Mouse (Mus musculus) T-helper 2 cell (primary cell): ENCODE measurements at regions not wholly inside any gene's neighbourhood (a gene's known extent, or its start where the extent isn't known, plus 50 kb on each side); places are given as distances from the start of the nearest gene placed in this dataset.

ENCODE experiments used
- in situ Hi-C: fragments of 300-600 bp; cut with MboI, MseI; formaldehyde crosslinking; loops from one replicate; pipeline ENCODE4 v1.15.1; 2025; ENCODE audit warnings: high pct_unique_total_duplicates

- in situ Hi-C loops, result no loop called here
Measured at GRCm38 (mm10) chr13:48083807-48084206, 177.2 kb upstream of the Id4 start.

DNA sequence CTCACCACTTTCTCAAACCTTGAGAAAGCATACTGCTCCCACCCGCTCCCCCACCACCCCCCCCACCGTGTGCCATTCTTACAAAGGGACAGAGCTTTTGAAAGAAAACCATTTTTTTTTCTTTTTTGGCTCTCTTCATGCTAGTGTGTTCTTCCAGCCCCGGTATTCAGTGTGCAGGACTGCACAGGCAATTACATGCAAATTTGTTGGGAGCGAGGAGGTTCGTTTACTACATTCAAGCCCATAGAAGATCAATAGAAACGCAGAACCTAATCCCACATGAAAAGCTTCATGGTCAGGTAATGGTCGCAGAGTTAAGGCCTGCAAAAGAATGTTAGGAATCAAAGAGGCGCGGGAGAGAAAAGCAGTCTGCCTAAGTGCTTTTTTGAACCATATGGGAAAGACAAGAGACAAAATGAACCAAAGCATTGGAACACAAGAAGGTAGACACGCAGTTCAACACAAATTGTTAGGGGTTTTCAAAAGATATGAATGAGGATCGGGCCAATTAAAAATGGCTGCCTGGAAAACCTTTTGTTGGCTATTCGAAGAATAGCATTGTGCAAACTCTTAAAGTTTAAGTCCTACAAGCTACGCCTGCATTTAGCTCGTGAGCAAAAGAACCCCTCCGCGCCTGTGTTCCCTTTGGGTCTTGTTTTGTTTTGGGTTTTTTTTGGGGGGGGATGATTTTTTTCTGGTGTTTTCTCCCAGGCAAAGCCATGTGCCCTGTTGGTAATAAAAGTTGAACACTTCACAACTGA lies 166.6 kb upstream of the Id4 start:
- in situ Hi-C loops, result no loop called here

GRCm38 (mm10) chr13:48102156-48102555 lies 158.9 kb upstream of the Id4 start:
- in situ Hi-C loops, result no loop called here

GRCm38 (mm10) chr13:48102576-48102975 lies 158.5 kb upstream of the Id4 start:
- in situ Hi-C loops, result no loop called here

GRCm38 (mm10) chr13:48104766-48105165 lies 156.3 kb upstream of the Id4 start:
- in situ Hi-C loops, result no loop called here

- in situ Hi-C loops, result no loop called here
Measured at GRCm38 (mm10) chr13:48106946-48107345, 154.1 kb upstream of the Id4 start.

DNA sequence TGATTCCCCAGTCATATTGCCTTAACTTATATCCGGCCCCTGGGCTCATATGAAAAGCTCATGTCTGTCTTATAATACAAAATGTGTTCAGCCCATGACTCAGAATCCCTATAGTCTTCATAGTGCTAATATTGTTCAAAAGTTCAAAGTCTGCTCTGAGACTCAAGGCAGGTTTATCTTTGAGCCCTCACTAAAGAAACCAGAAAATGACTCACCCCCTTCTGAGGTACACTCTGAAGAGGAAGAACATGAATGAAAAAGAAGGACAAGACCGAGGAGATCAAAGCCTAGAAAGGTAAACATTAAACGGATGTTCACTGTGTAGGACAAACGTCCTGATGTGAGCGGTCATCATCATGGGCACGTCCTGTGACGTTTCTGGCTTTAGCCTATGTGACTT lies 145.1 kb upstream of the Id4 start:
- in situ Hi-C loops, result no loop called here

GRCm38 (mm10) chr13:48126582-48126981 lies 134.4 kb upstream of the Id4 start:
- in situ Hi-C loops, result no loop called here

DNA sequence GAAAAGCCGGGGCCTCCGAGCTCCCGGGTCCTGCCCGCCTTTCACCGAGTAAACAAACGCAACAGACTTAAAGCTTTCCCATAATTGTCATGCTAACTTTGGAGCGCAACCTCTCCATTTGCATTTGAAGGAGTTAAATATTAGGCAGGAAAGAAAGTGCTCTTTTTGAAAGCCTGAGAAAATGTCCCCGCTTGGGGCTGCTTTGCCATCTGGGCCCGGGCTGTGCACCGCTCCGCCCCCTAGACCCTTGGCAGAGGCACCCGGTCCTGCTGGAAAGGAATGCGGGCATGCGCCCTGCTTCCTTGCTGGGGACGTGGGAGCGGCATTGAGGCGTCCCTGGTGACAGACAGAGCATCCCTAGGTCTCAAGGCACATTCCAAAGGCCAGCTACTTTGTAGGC lies 130.3 kb upstream of the Id4 start:
- in situ Hi-C loops, result no loop called here

- in situ Hi-C loops, result no loop called here
Measured at GRCm38 (mm10) chr13:48131681-48132080, 129.3 kb upstream of the Id4 start.

GRCm38 (mm10) chr13:48145976-48146375 lies 115.1 kb upstream of the Id4 start:
- in situ Hi-C loops, result no loop called here

DNA sequence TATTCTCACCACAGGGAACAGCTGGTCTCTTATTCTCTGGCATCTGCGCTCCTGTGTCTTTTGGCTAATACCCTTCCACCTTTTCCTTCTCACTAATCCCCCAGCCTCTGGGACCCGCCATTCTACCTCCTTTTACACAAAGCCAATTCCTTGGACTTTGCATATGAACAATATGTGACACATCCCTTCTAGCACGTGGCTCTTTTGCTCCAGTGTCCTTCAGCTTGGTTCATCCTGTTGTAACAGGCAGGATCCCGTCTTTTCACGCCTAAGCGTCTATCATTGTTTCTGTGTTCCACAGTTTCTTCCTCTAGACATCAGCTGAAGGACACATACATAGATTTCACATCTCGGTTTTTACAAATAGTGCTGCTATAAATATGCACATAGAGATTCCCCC lies 114.0 kb upstream of the Id4 start:
- in situ Hi-C loops, result no loop called here

GRCm38 (mm10) chr13:48153248-48153647 lies 107.8 kb upstream of the Id4 start:
- in situ Hi-C loops, result no loop called here

DNA sequence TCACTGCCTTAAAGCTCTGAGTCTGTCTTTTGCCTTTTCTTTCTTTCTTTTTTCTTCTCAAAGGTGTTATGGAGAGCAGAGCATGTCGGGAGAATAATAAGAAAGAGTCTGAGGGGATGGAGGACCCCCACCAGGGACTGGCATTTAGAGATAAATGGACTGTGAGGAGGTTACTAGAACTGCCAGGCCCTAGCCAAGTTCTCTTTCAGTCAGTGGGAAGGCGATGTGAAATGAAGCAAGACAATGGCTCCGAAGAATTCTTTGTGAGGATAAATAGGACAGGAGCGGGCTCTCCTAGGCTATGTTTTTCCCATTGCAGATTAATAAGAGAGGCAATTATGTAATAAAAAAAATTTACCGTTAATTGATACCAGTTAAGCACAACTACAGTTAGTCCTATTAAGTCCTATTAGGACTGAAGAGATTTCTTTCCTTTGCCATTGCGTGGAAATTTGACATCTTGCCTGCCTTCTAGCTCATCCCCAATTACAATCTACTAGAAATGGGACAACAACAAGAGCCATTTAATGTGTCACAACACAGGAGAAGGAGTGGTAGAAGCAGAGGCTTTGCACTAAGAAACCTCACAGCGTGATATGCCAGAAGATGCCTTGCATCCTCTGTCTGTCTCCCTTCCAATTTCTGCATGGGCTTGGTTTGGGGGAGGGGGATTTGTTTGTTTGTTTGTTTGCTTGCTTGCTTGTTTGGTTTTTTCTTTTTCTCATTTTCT lies 107.2 kb upstream of the Id4 start:
- in situ Hi-C loops, result no loop called here

- in situ Hi-C loops, result no loop called here
Measured at GRCm38 (mm10) chr13:48154414-48155105, 106.5 kb upstream of the Id4 start.

DNA sequence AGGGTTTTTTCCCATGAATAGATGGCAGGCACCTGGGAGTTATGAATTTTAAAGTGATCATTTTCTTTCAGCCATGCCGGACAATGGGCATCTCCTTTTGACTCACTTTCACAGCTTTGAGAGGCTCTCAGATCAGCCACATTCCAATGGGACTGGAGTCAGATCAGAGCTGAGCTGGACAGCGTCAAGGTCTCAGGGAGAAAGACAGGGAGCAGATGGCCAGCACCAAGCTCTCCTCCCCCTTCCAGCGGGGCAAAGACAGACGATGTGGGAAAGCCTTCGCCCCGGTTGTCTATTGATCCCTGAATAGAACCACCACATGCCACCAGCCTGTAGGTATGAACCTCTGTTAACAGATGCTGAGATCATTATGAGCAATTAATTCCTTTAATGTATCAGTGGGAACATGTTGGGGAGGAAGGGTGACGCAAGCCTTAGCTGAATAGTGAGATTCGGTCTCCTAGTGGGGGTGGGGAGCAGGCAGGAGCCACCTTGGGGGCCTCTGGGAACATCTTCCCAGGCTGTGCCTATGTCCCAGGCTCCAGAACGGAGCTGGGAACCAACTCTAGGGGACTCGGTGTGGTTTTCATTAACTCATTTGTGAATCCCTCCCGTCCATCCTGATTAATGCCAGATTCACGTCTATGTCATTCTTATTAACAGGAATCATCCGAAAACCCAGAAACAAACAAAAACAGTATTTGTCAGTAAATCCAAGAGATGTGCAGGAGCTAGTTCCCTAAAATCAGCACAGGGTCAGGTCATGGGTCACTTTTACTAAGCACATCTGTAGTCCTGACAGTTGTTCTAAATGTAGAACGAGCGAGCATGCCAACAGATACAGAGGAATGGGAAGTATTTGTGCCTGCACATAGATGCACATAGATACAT lies 101.8 kb upstream of the Id4 start:
- in situ Hi-C loops, result no loop called here

- in situ Hi-C loops, result no loop called here
Measured at GRCm38 (mm10) chr13:48160161-48160560, 100.9 kb upstream of the Id4 start.

DNA sequence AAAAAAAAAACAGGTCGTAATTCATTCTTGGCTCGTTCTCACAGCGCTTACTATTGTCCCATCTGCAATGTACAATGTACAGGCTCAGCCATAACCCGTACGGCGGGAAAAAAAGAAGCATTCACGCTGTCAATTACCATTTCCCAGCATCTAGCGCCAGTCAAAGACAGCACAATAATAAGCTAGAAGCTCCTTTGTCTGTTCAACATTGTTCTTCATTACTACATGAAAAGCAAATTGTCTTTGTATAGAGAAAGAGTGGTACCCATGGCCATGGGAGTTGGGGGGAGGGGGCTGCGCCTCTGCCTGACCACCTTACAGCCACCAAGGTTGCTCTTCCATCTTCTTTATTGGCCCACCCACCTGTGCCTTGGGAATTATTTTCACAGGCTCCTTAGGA lies 99.7 kb upstream of the Id4 start:
- in situ Hi-C loops, result no loop called here

GRCm38 (mm10) chr13:48164586-48164985 lies 96.4 kb upstream of the Id4 start:
- in situ Hi-C loops, result no loop called here

GRCm38 (mm10) chr13:48165838-48166237 lies 95.2 kb upstream of the Id4 start:
- in situ Hi-C loops, result no loop called here

DNA sequence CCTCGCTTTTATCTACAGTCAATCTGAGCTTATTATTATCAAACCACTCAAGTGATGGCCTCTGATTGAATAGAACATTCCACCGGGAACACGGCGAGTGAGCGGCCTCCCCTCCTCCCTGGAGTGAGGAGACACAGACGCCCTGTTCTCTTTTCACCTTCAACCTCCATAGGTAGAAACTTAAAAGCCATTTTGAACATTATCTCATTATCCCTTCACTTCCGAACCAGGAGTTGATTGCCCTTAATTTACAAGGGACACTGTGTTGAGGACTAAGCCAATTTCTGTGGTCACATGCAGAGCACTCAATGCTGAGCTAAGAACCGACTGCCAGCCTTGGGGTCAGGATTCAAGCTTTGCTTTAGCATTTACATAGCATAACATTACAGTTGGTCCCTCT lies 93.1 kb upstream of the Id4 start:
- in situ Hi-C loops, result no loop called here
